Mouse (Mus musculus) midbrain, embryonic 11.5 days (tissue): ENCODE results near the gene Cyb5d1. TPM values are rescaled to one million over a fixed set of nuclear protein-coding genes. Genes with fewer than 3 reads are reported as not detected.

Experiments used
- ATAC-seq: fragments of 200-750 bp; cut with Nextera tagmentation; 2 replicates; pipeline ENCODE4 v1.8.0; 2017; ENCODE audit warnings: moderate TSS enrichment, moderate library complexity; ENCODE audit not compliant: low FRiP score
- DNase-seq: peaks from one replicate; pipeline ENCODE4 v3.0.0; 2015; ENCODE audit warnings: low spot score; ENCODE audit errors: missing footprints
- H3K27ac ChIP-seq: fragments of 300-500 bp; sonication (generic); 2 replicates; pipeline ENCODE4 v1.5.1; 2014; ENCODE audit warnings: low read depth, low read length
- H3K27me3 ChIP-seq: fragments of 300-500 bp; sonication (generic); 2 replicates; pipeline ENCODE4 v1.6.1; 2014; ENCODE audit warnings: mild to moderate bottlenecking, low read length, moderate library complexity, mixed read lengths; ENCODE audit not compliant: control insufficient read depth, insufficient read depth
- H3K36me3 ChIP-seq: fragments of 300-500 bp; sonication (generic); 2 replicates; pipeline ENCODE4 v1.6.1; 2014; ENCODE audit warnings: mild to moderate bottlenecking, low read length, moderate library complexity, mixed read lengths; ENCODE audit not compliant: control insufficient read depth, insufficient read depth
- H3K4me1 ChIP-seq: fragments of 300-500 bp; sonication (generic); 2 replicates; pipeline ENCODE4 v1.6.1; 2014; ENCODE audit warnings: low read length; ENCODE audit not compliant: control insufficient read depth, insufficient read depth
- H3K4me2 ChIP-seq: fragments of 300-500 bp; sonication (generic); 2 replicates; pipeline ENCODE4 v1.6.1; 2014; ENCODE audit warnings: mild to moderate bottlenecking, moderate library complexity
- H3K4me3 ChIP-seq: fragments of 300-500 bp; sonication (generic); 2 replicates; pipeline ENCODE4 v1.5.1; 2014; ENCODE audit warnings: low read depth, low read length
- H3K9ac ChIP-seq: fragments of 300-500 bp; sonication (generic); 2 replicates; pipeline ENCODE4 v1.6.1; 2014; ENCODE audit warnings: low read length
- H3K9me3 ChIP-seq: fragments of 300-500 bp; sonication (generic); 2 replicates; pipeline ENCODE4 v1.6.1; 2016; ENCODE audit warnings: low read length; ENCODE audit not compliant: control insufficient read depth
- WGBS: fragments of 180-500 bp; shearing (Covaris S2); extraction: QIAGEN DNeasy Blood & Tissue Kit; methylation state at CpG from one replicate; pipeline ENCODE4 v1.1.7; 2014; 5-methylcytosine and 5-hydroxymethylcytosine counted together
- polyA plus RNA-seq: library from polyadenylated mRNA; unstranded; fragments of >200 nt; fragmentation: Nextera tagmentation; extraction: Ambion mirVana; gene quantifications from 2 replicates; pipeline ENCODE4 v1.2.1, GENCODE M21; 2014

Gene Cyb5d1
- polyA plus RNA-seq, 1 experiment from 2014 or later, result 50.5 TPM

- Histone ChIP-seq H3K4me1 (0 out of 2 replicates have a peak, but pooled peaks cover under 1% of the 10 kb centered on the region), H3K9ac (no peak overlapping the region), H3K9me3 (no peaks in the 10 kb centered on the region), H3K36me3 (no peaks in the 10 kb centered on the region), H3K4me2 (no peak overlapping the region), H3K4me3 (no peak overlapping the region), H3K27me3 (peaks cover 17% of the 10 kb centered on the region), H3K27ac (no peak overlapping the region)
- no peak for DNase-seq
- whole genome bisulfite sequencing, result 86% methylated on average over 2 of the region's 2 CpGs
- no peak for ATAC-seq
Measured at GRCm38 (mm10) chr11:69426246-69426645, 30.8 kb upstream of the Cyb5d1 start.

GRCm38 (mm10) chr11:69423885-69424284 is 28.5 kb upstream of the Cyb5d1 start:
- H3K9me3 ChIP-seq, result no peaks in the 10 kb centered on the region
- no peak overlapping the region for H3K9ac ChIP-seq
- peaks cover 22% of the 10 kb centered on the region for H3K27me3 ChIP-seq
- WGBS, result 73% methylated on average over 6 of the region's 6 CpGs
- H3K36me3 ChIP-seq, result no peaks in the 10 kb centered on the region
- H3K4me3 ChIP-seq, result no peak overlapping the region
- no peak overlapping the region for H3K27ac ChIP-seq
- no peak overlapping the region for H3K4me2 ChIP-seq
- ATAC-seq (no peak), DNase-seq (no peak)
- peaks cover 20% of the 10 kb centered on the region for H3K4me1 ChIP-seq

- Histone ChIP-seq H3K36me3 (no peaks in the 10 kb centered on the region), H3K9ac (no peak overlapping the region), H3K4me3 (no peak overlapping the region), H3K27ac (no peak overlapping the region), H3K4me1 (peaks cover 20% of the 10 kb centered on the region), H3K9me3 (no peaks in the 10 kb centered on the region), H3K27me3 (peaks cover 22% of the 10 kb centered on the region), H3K4me2 (no peak overlapping the region)
- WGBS, result 87% methylated on average over 10 of the region's 10 CpGs
- ATAC-seq (no peak), DNase-seq (no peak)
Measured at GRCm38 (mm10) chr11:69422842-69423241, 27.4 kb upstream of the Cyb5d1 start.

- ATAC-seq (no peak), DNase-seq (peak; percentile 88)
- H3K9ac ChIP-seq, result 0 out of 2 replicates have a peak overlapping the region, but pooled peaks have one; percentile 20
- H3K9me3 ChIP-seq, result no peaks in the 10 kb centered on the region
- no peak overlapping the region for H3K4me3 ChIP-seq
- peak overlapping the region; percentile 7 for H3K4me2 ChIP-seq
- no peak overlapping the region for H3K27ac ChIP-seq
- 12% methylated on average over 25 of the region's 25 CpGs for WGBS
- peaks cover 29% of the 10 kb centered on the region for H3K4me1 ChIP-seq
- no peaks in the 10 kb centered on the region for H3K36me3 ChIP-seq
- H3K27me3 ChIP-seq, result peaks cover 22% of the 10 kb centered on the region
Measured at GRCm38 (mm10) chr11:69421131-69421977, 25.9 kb upstream of the Cyb5d1 start.

- Histone ChIP-seq H3K4me1 (peaks cover 29% of the 10 kb centered on the region), H3K27ac (no peak overlapping the region), H3K4me3 (peak overlapping the region; percentile 28), H3K4me2 (peak overlapping the region; percentile 69), H3K9me3 (no peaks in the 10 kb centered on the region), H3K9ac (no peak overlapping the region; the same call in 1 of the 2 replicates), H3K27me3 (peaks cover 22% of the 10 kb centered on the region), H3K36me3 (no peaks in the 10 kb centered on the region)
- ATAC-seq (no peak), DNase-seq (peak; percentile 92)
- WGBS, result 6% methylated on average over 10 of the region's 10 CpGs
Measured at GRCm38 (mm10) chr11:69420554-69421000, 25.1 kb upstream of the Cyb5d1 start.

GRCm38 (mm10) chr11:69419813-69420553 is 24.6 kb upstream of the Cyb5d1 start:
- H3K36me3 ChIP-seq, result no peaks in the 10 kb centered on the region
- peaks cover 22% of the 10 kb centered on the region for H3K27me3 ChIP-seq
- H3K27ac ChIP-seq, result no peak overlapping the region
- DNase-seq, result peak; percentile 97
- peak overlapping the region; percentile 42; the same call in 1 of the 2 replicates for H3K9ac ChIP-seq
- no peak for ATAC-seq
- H3K4me2 ChIP-seq, result peak overlapping the region; percentile 69
- peaks cover 32% of the 10 kb centered on the region for H3K4me1 ChIP-seq
- H3K4me3 ChIP-seq, result peak overlapping the region; percentile 28
- under 1% methylated on average over 28 of the region's 31 CpGs for WGBS
- H3K9me3 ChIP-seq, result no peaks in the 10 kb centered on the region

- Histone ChIP-seq H3K4me1 (peaks cover 37% of the 10 kb centered on the region), H3K4me2 (peak overlapping the region; percentile 69), H3K36me3 (no peaks in the 10 kb centered on the region), H3K9me3 (no peaks in the 10 kb centered on the region), H3K4me3 (peak overlapping the region; percentile 28), H3K27ac (peak overlapping the region; percentile 62), H3K27me3 (peaks cover 22% of the 10 kb centered on the region), H3K9ac (peak overlapping the region; percentile 42; the same call in 1 of the 2 replicates)
- ATAC-seq (no peak), DNase-seq (no peak)
- WGBS, result 1% methylated on average over 19 of the region's 19 CpGs
Measured at GRCm38 (mm10) chr11:69419443-69419812, 24.0 kb upstream of the Cyb5d1 start.

GRCm38 (mm10) chr11:69418481-69419442 is 23.3 kb upstream of the Cyb5d1 start:
- peaks cover 44% of the 10 kb centered on the region for H3K4me1 ChIP-seq
- H3K27me3 ChIP-seq, result peaks cover 22% of the 10 kb centered on the region
- WGBS, result under 1% methylated on average over 43 of the region's 45 CpGs

More at GRCm38 (mm10) chr11:69418481-69419442, 23.3 kb upstream of the Cyb5d1 start:
- Histone ChIP-seq H3K9ac (peak overlapping the region; percentile 65), H3K4me2 (peak overlapping the region; percentile 69), H3K27ac (peak overlapping the region; percentile 99), H3K9me3 (no peaks in the 10 kb centered on the region), H3K4me3 (peak overlapping the region; percentile 84), H3K36me3 (no peaks in the 10 kb centered on the region)
- ATAC-seq (peak; percentile 87), DNase-seq (peak; percentile 99)
